Mouse (Mus musculus) layer of hippocampus, adult 9-10 months (tissue): ENCODE data around the gene Gatd1.

Experiments
- DNase-seq: peaks from one replicate; pipeline ENCODE4 v3.0.0; 2022; ENCODE audit warnings: low spot score

Gene Gatd1

DNA sequence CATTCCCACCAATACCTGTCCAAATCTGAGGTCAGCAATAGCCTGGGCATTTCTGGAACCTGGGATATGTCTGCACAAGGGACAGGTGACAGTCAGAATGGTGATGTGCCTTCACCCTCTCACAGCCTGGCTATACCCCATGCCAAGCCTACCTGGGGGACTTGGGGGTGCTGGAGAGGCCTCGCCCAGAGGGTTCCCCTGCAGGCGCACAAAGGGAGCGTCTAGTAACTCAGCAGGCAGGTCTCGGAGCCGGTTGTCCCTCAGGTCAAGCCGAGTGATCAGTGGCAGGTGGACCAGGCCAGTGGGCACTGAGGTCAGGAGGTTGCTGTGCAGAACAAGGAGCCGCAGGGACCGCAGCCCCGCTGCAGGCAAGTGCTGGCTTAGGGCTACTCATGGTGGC is 27.5 kb upstream of the Gatd1 start:
- DNase-seq: no peak

DNA sequence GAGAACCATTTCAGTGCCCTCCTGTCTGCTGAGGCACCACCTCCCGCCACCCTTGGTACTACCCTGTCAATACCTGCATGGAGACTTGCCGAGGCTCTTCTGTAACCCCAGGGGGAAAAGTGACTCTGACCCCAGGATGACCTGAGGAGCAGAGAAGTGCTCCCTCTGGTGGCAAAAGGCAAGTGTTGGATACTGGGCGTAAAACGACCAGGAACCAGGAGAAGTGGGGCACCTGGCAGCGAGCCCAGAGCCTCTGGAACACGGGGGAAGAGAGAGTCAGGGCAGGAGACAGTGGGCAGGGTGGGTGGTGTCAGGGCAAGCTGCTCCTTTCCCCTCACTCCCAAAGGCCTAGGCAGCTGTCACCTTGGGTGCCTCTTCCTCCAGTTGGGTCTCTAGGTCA is 26.7 kb upstream of the Gatd1 start:
- DNase-seq: no peak

DNA sequence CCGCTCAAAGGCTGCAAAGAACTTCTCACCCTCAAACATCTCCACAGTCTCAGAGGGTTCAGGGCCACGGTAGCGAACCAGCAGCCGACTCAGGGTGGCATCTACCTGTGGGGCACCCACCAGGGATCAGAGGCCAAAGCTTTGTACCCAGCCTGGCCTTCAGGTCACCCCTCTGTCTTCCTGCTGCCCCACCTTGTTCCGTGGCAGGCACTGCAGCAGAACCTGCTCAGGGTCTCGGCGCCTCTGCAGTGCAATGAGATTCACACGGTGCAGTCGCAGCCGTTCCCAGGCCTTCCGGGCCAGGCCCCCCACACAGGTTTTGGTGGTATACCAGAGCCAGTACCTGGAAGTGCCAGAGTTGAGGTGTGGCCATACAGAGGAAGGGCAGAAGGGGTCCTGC is 25.9 kb upstream of the Gatd1 start:
- no peak for DNase-seq

- DNase-seq: no peak
Observed at GRCm38 (mm10) chr7:141439140-141439679, 25.3 kb upstream of the Gatd1 start.

DNA sequence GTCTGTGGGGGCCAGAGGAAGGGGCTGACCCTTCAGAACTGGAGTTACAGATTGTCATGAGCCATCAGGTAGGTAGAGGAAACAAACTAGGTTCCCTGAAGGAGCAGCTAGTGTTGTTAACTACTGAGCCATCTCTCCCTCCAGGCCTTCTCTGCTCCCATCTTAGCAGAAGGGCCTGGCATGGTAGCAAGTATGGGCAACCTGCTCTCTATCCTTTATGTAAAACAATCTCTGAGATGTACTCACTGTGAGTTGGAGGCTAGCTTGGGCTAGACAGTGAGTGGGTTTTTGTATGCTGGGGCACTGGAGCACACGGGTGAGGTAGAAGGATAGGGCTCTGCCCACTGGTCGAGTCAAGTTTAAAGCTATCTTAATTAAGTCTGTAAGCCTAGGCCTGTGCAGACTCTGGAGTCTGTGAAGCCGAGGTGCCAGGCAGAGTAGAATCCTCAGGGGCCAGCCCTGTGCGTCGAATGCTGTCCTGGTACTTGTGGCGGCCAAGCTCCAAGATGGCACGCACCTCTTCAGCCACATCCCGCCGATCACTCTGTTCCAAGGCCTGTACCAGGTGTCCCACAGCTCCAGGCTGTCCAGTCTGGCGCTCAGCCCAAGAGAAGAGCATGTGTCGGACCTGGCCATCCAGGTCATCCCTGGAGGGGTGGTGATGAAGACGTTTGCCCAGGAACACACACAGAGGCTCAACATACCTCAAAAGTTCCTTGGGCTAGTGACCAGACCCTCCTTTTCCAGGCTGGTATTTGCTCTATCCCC is 24.4 kb upstream of the Gatd1 start:
- DNase-seq: no peak

DNA sequence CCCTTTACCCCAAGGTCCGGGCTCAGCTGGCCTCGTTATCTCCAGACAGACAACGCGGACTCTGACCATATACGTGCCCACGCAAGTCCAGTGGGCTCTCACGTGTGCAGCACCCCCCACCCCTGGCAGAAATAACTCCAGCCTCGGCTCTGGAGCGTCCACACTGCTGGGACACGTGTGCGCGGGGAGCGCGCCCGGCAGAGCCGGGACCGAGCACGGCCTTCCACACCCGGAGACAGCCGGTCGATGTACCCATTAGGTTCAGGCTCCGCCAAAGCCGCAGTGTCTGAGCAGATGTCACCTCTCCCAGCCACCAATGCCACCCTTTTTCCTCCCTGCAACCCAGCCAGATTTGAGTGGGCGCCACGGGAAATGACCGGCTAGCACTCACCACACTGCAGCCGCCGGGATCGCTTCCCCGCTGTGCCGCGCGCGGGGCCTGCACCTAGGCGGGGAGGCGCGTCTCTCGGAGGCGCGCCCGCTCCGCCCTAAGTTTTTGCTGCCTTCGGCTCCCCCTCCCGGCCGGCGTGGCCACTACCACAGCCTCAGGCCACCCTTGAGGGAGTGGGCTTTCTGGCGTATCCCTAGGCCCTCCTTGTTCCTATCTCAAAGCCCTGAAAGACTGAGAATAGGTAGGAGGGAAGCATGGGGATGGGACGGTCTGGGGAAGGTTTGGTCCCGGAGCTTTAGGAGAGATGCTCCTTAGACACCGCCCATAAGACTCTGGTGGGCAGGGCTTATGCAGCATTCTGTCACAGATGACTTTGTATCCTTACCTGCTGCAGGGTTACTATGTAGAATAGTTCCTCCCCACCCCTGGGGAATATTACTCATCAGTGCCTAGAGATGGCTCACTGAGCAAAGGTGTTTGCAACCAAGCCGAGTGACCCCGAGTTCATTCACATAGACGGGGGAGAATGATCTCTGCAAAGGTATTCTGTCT is 23.5 kb upstream of the Gatd1 start, which contains the start of gene Slc25a22:
Slc25a22 (minus strand) TSS at position 715 of the 943 bp plus-strand sequence.
- DNase-seq: no peak

- no peak for DNase-seq
Observed at GRCm38 (mm10) chr7:141436523-141436892, 22.6 kb upstream of the Gatd1 start.

DNA sequence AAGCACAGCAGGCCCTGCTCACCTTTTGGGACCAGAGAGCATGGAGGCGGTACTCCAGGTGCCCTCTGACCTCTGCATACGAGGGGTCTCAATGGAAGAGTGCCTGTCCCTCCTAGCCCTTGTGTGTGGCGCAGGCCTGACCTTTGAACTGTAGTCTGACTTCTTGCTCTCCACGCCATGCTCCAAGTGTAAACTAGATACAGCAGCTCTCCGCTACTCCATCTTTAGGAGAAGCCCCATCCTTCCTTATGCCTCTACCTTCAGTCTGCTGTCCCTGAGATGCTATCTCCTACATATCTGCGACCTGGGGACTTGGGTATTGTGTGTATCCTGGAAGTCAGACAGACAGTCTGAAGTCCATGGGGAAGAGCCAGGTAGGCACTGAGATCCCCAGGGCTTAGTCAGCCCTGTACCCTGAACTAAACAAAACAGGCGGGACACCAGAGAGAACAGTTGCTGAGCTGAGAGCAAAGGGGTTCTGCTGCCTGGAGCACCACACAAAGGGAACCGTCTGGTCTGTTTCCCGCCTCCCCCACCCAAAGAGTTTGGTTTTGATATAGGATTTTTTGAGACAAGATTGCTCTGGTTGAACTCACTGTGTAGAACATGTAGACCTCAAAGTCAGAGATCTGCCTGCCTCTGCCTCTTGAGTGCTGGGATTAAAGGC is 22.1 kb upstream of the Gatd1 start:
- DNase-seq: no peak

- DNase-seq: no peak
Observed at GRCm38 (mm10) chr7:141435129-141435855, 21.4 kb upstream of the Gatd1 start.

DNA sequence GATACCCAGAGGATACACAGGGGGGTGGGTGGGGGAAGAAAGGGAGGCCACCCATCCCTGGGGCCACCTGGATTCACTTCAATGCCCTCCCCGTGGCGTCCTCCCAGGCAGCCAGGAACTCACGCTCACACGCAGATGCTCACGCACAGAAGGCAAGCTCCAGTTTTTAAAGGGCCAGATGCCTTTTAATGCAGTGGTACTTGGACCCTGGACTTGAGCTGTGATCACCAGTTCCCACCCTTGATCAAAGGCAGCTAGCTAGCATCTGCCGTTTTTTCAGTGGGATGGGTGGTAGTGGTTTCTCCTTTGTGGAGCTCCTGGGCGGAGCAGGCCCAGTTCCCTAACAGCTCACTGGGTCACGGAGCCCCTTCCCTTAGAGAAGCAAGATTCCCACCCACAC is 20.5 kb upstream of the Gatd1 start:
- DNase-seq: no peak

- DNase-seq: no peak
Observed at GRCm38 (mm10) chr7:141433517-141434400, 19.8 kb upstream of the Gatd1 start.

DNA sequence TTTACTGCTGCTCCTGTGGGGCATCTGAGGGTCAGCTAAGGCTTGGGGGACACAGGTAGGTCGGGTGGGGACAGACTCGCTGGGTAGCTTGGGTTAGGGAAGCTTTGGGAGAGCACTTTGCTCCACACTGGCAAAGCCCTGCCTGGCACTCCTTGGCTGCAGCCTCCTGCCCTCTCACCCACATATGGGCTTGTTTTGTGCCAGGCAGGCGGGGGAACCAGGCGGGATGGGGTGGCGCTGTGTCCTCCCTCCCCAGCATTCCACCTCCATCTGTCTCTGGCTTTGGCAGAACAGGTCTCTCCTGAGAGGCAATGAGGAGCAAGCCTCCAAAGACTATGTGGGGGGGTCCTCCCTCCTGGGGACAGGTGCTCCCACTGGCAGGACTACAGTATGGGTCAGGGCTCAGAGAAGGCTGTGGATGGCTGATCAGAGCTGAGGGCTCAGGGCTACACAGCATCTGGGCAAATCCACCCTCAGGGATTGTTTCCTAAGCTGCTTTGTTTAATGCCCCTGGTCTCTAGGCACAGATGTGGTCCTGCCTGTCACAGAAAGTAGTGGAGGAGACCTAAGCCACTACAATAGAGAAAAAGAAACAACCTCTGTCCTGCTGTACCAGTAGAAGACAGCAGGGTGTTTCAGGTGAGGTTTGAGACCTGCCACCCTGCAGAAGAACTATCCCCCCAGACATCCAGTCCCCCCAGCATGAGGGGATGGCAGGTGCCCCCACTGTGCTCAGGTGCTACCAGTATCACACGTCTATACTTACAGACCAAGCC is 19.0 kb upstream of the Gatd1 start:
- DNase-seq: no peak

- DNase-seq: no peak
Observed at GRCm38 (mm10) chr7:141432186-141432611, 18.3 kb upstream of the Gatd1 start.

- DNase-seq: no peak
Observed at GRCm38 (mm10) chr7:141431434-141432185, 17.7 kb upstream of the Gatd1 start.

- DNase-seq: no peak
Observed at GRCm38 (mm10) chr7:141430585-141431240, 16.8 kb upstream of the Gatd1 start.

DNA sequence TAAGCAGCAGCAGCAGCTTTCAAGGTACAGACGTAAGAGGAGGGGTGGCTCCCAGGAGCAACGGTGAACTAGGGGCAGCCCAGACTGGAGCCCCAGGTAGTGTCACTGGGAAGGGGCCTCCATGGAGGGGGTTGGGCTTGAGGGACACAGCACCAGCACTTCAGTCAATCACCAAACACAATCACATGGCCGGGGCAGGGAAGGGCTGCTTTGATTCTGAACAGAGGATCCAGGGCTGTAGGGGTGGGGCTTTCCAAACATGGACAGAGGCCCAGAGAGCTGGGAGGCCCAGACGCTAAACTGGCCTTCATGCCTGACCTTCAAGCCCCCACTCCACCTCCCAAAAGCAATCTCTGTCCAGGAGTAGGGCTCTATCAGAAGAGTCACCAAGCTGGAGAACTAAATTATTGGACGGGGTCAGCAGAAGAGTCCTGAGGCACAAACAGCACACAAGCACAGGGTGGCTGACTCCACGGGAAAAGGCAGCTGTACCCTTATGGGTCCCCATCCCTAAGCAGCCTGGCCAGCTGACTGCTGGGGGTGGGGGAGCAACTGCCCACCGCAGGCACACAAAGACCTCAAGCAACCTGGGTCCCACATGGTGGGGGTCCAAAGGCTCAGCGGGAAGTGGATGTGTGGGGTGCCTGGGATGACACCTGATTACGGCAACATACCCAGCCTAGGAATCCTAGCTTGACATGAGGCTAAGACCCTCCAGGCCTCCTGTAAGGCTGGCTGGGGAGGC is 16.1 kb upstream of the Gatd1 start:
- DNase-seq: no peak

DNA sequence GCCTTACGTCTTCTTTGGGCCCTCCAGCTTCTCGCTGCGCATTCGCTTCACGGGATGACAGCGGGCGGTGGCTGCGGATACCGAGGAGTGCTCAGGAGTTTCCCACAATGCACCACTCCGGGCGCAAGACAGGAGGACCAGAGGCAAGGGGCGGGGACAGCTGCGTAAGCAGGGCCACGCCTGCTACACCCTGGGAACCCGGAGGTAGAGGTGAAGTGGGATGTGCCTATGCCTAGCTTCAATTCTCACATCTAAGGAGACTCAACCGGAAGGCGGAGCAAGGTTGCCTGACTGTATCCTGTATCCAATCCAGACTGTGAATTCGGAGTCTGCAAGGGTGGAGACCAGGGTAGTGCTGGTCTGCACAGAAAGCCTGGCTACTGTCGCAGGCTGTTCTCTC is 15.4 kb upstream of the Gatd1 start, which contains the start of gene Cend1:
Cend1 (minus strand) TSS at position 182 of the 400 bp plus-strand sequence.
- no peak for DNase-seq

DNA sequence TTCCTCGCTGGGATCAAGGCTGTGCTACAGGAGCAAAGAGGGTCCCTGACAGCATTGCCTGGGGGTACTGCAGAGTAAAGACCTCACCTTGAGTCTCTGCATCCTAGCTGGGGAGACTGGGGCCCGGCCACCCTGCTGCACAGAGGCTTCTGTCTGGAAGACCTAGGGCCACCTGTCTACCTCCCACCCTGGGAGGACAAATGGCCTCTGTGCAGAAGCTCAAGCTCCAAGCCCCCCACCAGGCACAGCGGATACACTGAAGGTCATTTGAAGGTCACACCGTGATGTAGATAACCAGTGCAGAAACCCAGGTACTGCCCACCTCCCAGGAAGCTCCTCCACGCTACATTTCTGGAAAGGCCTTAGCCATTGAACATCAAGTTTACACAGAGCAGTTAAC is 14.8 kb upstream of the Gatd1 start:
- no peak for DNase-seq
